Mouse (Mus musculus) cerebellum, adult 2 months (tissue): Measurements from ENCODE around the gene Polq.

Experiments
- CTCF ChIP-seq: fragments of 200-500 bp; IDR thresholded peaks from 2 replicates; pipeline ENCODE4 v1.5.1; 2011; ENCODE audit warnings: low read depth, mild to moderate bottlenecking, control low read depth, low read length, moderate library complexity, borderline replicate concordance; ENCODE audit not compliant: insufficient read depth
- POLR2A ChIP-seq: fragments of 200-500 bp; IDR thresholded peaks from 2 replicates; pipeline ENCODE4 v1.6.1; 2011; ENCODE audit warnings: low read length, control low read depth, borderline replicate concordance; ENCODE audit not compliant: insufficient read depth

- no peak for TF ChIP-seq CTCF
- no peak for TF ChIP-seq POLR2A
Measured at GRCm38 (mm10) chr16:36983796-36984195, 27.8 kb upstream of the Polq start.
